Mouse (Mus musculus) neural tube, embryonic 11.5 days (tissue): ENCODE measurements around the gene Lhx2. TPM values are rescaled to one million over a fixed set of nuclear protein-coding genes. Genes with fewer than 3 reads are reported as not detected.

Experiments used
- ATAC-seq: fragments of 200-750 bp; cut with Nextera tagmentation; 2 replicates; pipeline ENCODE4 v1.8.0; 2017; ENCODE audit warnings: moderate number of reproducible peaks, mild to moderate bottlenecking, moderate TSS enrichment, moderate library complexity; ENCODE audit not compliant: insufficient read depth, low FRiP score, low TSS enrichment
- DNase-seq: peaks from one replicate; pipeline ENCODE4 v3.0.0-alpha.2; 2015; ENCODE audit warnings: low spot score
- H3K27ac ChIP-seq: fragments of 300-500 bp; sonication (generic); 2 replicates; pipeline ENCODE4 v1.5.1; 2014; ENCODE audit warnings: low read depth, mild to moderate bottlenecking, low read length
- H3K27me3 ChIP-seq: fragments of 300-500 bp; sonication (generic); 2 replicates; pipeline ENCODE4 v1.6.1; 2014; ENCODE audit warnings: mild to moderate bottlenecking, low read length, mixed read lengths; ENCODE audit not compliant: control insufficient read depth, insufficient read depth
- H3K36me3 ChIP-seq: fragments of 300-500 bp; sonication (generic); 2 replicates; pipeline ENCODE4 v1.6.1; 2014; ENCODE audit warnings: mild to moderate bottlenecking, low read length, moderate library complexity, mixed read lengths; ENCODE audit not compliant: control insufficient read depth, insufficient read depth
- H3K4me1 ChIP-seq: fragments of 300-500 bp; sonication (generic); 2 replicates; pipeline ENCODE4 v1.6.1; 2014; ENCODE audit warnings: low read length, mixed read lengths; ENCODE audit not compliant: control insufficient read depth, insufficient read depth
- H3K4me2 ChIP-seq: fragments of 300-500 bp; sonication (generic); 2 replicates; pipeline ENCODE4 v1.6.1; 2014; ENCODE audit warnings: low read depth, mild to moderate bottlenecking, moderate library complexity
- H3K4me3 ChIP-seq: fragments of 300-500 bp; sonication (generic); 2 replicates; pipeline ENCODE4 v1.5.1; 2014; ENCODE audit warnings: low read depth, low read length
- H3K9ac ChIP-seq: fragments of 300-500 bp; sonication (generic); 2 replicates; pipeline ENCODE4 v1.6.1; 2014; ENCODE audit warnings: mild to moderate bottlenecking, low read length
- H3K9me3 ChIP-seq: fragments of 300-500 bp; sonication (generic); 2 replicates; pipeline ENCODE4 v1.6.1; 2016; ENCODE audit warnings: low read length; ENCODE audit not compliant: control insufficient read depth
- WGBS: fragments of 180-500 bp; shearing (Covaris S2); extraction: QIAGEN DNeasy Blood & Tissue Kit; methylation state at CpG from one replicate; pipeline ENCODE4 v1.1.7; 2014; 5-methylcytosine and 5-hydroxymethylcytosine counted together
- polyA plus RNA-seq: library from polyadenylated mRNA; unstranded; fragments of >200 nt; fragmentation: Nextera tagmentation; extraction: Ambion mirVana; gene quantifications from 2 replicates; pipeline ENCODE4 v1.2.1, GENCODE M21; 2014

Gene Lhx2
- polyA plus RNA-seq, 1 experiment from 2014 or later: 8.7 TPM

- H3K4me3 ChIP-seq: no peak overlapping the region
- H3K9ac ChIP-seq: no peak overlapping the region
- H3K27me3 ChIP-seq: peaks cover 32% of the 10 kb centered on the region
- WGBS: 58% methylated on average over 10 of the region's 10 CpGs
- no peak overlapping the region for H3K4me2 ChIP-seq
- no peaks in the 10 kb centered on the region for H3K36me3 ChIP-seq
- no peak for DNase-seq
- no peaks in the 10 kb centered on the region for H3K9me3 ChIP-seq
- no peaks in the 10 kb centered on the region for H3K4me1 ChIP-seq
- no peak for ATAC-seq
- no peak overlapping the region for H3K27ac ChIP-seq
These were observed 41.3 kb downstream of the Lhx2 start for GRCm38 (mm10) chr2:38380136-38381083.

GRCm38 (mm10) chr2:38387568-38388262 is 48.6 kb downstream of the Lhx2 start:
- ATAC-seq (no peak), DNase-seq (no peak)
- Histone ChIP-seq H3K9me3 (no peaks in the 10 kb centered on the region), H3K4me3 (no peak overlapping the region), H3K9ac (no peak overlapping the region), H3K4me1 (no peaks in the 10 kb centered on the region), H3K4me2 (no peak overlapping the region), H3K27ac (no peak overlapping the region), H3K27me3 (no peaks in the 10 kb centered on the region), H3K36me3 (no peaks in the 10 kb centered on the region)
- WGBS: 88% methylated on average over 10 of the region's 10 CpGs

GRCm38 (mm10) chr2:38394977-38395868 is 56.1 kb downstream of the Lhx2 start:
- Histone ChIP-seq H3K4me1 (no peaks in the 10 kb centered on the region), H3K36me3 (no peaks in the 10 kb centered on the region), H3K9me3 (no peaks in the 10 kb centered on the region), H3K4me2 (no peak overlapping the region), H3K4me3 (no peak overlapping the region), H3K27ac (no peak overlapping the region), H3K9ac (no peak overlapping the region), H3K27me3 (no peaks in the 10 kb centered on the region)
- ATAC-seq: no peak
- WGBS: 75% methylated on average over 17 of the region's 17 CpGs
- DNase-seq: no peak

- no peak overlapping the region for H3K9ac ChIP-seq
- H3K27ac ChIP-seq: no peak overlapping the region
- H3K4me3 ChIP-seq: no peak overlapping the region
- H3K4me1 ChIP-seq: no peaks in the 10 kb centered on the region
- no peaks in the 10 kb centered on the region for H3K36me3 ChIP-seq
- no peak for ATAC-seq
- H3K27me3 ChIP-seq: no peaks in the 10 kb centered on the region
- DNase-seq: no peak
- no peaks in the 10 kb centered on the region for H3K9me3 ChIP-seq
- H3K4me2 ChIP-seq: no peak overlapping the region
These were observed 56.8 kb downstream of the Lhx2 start for GRCm38 (mm10) chr2:38395869-38396236.

- 80% methylated on average over 7 of the region's 7 CpGs for WGBS
- Histone ChIP-seq H3K9me3 (no peaks in the 10 kb centered on the region), H3K27ac (no peak overlapping the region), H3K27me3 (no peaks in the 10 kb centered on the region), H3K36me3 (no peaks in the 10 kb centered on the region), H3K4me1 (no peaks in the 10 kb centered on the region), H3K4me3 (no peak overlapping the region), H3K4me2 (no peak overlapping the region), H3K9ac (no peak overlapping the region)
- no peak for ATAC-seq
- DNase-seq: no peak
These were observed 58.2 kb downstream of the Lhx2 start for GRCm38 (mm10) chr2:38397306-38397705.

- Histone ChIP-seq H3K4me1 (no peaks in the 10 kb centered on the region), H3K4me2 (no peak overlapping the region), H3K4me3 (no peak overlapping the region), H3K27me3 (no peaks in the 10 kb centered on the region), H3K9ac (no peak overlapping the region), H3K9me3 (no peaks in the 10 kb centered on the region), H3K27ac (no peak overlapping the region), H3K36me3 (no peaks in the 10 kb centered on the region)
- WGBS: 64% methylated on average over 6 of the region's 6 CpGs
- ATAC-seq (no peak), DNase-seq (no peak)
These were observed 58.8 kb downstream of the Lhx2 start for GRCm38 (mm10) chr2:38397882-38398281.

- Histone ChIP-seq H3K27me3 (no peaks in the 10 kb centered on the region), H3K27ac (no peak overlapping the region), H3K9ac (no peak overlapping the region), H3K4me2 (no peak overlapping the region), H3K4me1 (no peaks in the 10 kb centered on the region), H3K4me3 (no peak overlapping the region), H3K9me3 (no peaks in the 10 kb centered on the region), H3K36me3 (no peaks in the 10 kb centered on the region)
- WGBS: 88% methylated on average over 1 of the region's 1 CpGs
- DNase-seq (no peak), ATAC-seq (no peak)
These were observed 63.5 kb downstream of the Lhx2 start for GRCm38 (mm10) chr2:38402611-38403010.

GRCm38 (mm10) chr2:38403231-38403630 is 64.2 kb downstream of the Lhx2 start:
- no peak overlapping the region for H3K4me3 ChIP-seq
- ATAC-seq (no peak), DNase-seq (no peak)
- H3K9ac ChIP-seq: no peak overlapping the region
- H3K4me2 ChIP-seq: no peak overlapping the region
- no peaks in the 10 kb centered on the region for H3K4me1 ChIP-seq
- no peak overlapping the region for H3K27ac ChIP-seq
- H3K9me3 ChIP-seq: no peaks in the 10 kb centered on the region
- no peaks in the 10 kb centered on the region for H3K36me3 ChIP-seq
- WGBS: 75% methylated on average over 12 of the region's 12 CpGs
- no peaks in the 10 kb centered on the region for H3K27me3 ChIP-seq
